Mouse (Mus musculus) lung, embryonic 16.5 days (tissue): ENCODE measurements at regions not wholly inside any gene's neighbourhood (a gene's known extent, or its start where the extent isn't known, plus 50 kb on each side); places are given as distances from the start of the nearest gene placed in this dataset.
"Not testable (repeated sequence)": the region's sequence is repeated elsewhere in the genome, so short reads cannot be mapped to it uniquely, and the experiment has no call there.

Experiments
- ATAC-seq: fragments of 200-750 bp; cut with Nextera tagmentation; 2 replicates; pipeline ENCODE4 v1.8.0; 2017; ENCODE audit warnings: low read depth, mild to moderate bottlenecking, moderate library complexity
- H3K27ac ChIP-seq: fragments of 300-500 bp; sonication (generic); 2 replicates; pipeline ENCODE4 v1.5.1; 2014; ENCODE audit warnings: mild to moderate bottlenecking, control low read depth, low read length
- H3K27me3 ChIP-seq: fragments of 300-500 bp; sonication (generic); 2 replicates; pipeline ENCODE4 v1.6.1; 2014; ENCODE audit warnings: low read depth, low read length, mixed read lengths; ENCODE audit not compliant: control insufficient read depth, insufficient read depth
- H3K36me3 ChIP-seq: fragments of 300-500 bp; sonication (generic); 2 replicates; pipeline ENCODE4 v1.6.1; 2014; ENCODE audit warnings: low read length; ENCODE audit not compliant: control insufficient read depth, insufficient read depth
- H3K4me1 ChIP-seq: fragments of 300-500 bp; sonication (generic); replicated peaks from 2 replicates; pipeline ENCODE4 v1.6.1; 2014; ENCODE audit warnings: low read length, mixed read lengths; ENCODE audit not compliant: control insufficient read depth, insufficient read depth
- H3K4me2 ChIP-seq: fragments of 300-500 bp; sonication (generic); 2 replicates; pipeline ENCODE4 v1.6.1; 2014; ENCODE audit warnings: low read depth, low read length, control low read depth
- H3K4me3 ChIP-seq: fragments of 300-500 bp; sonication (generic); 2 replicates; pipeline ENCODE4 v1.5.1; 2014; ENCODE audit warnings: mild to moderate bottlenecking, low read length, control low read depth
- H3K9ac ChIP-seq: fragments of 300-500 bp; sonication (generic); 2 replicates; pipeline ENCODE4 v1.6.1; 2014; ENCODE audit warnings: low read length, control low read depth
- H3K9me3 ChIP-seq: fragments of 300-500 bp; sonication (generic); 2 replicates; pipeline ENCODE4 v1.6.1; 2016; ENCODE audit warnings: low read length; ENCODE audit not compliant: control insufficient read depth
- WGBS: fragments of 180-500 bp; shearing (Covaris S2); extraction: QIAGEN DNeasy Blood & Tissue Kit; methylation state at CpG from one replicate; pipeline ENCODE4 v1.1.7; 2014; 5-methylcytosine and 5-hydroxymethylcytosine counted together

- no peak overlapping the region for H3K9ac ChIP-seq
- no peaks in the 10 kb centered on the region for H3K9me3 ChIP-seq
- WGBS, result 75% methylated on average over 3 of the region's 3 CpGs
- no peak overlapping the region for H3K4me3 ChIP-seq
- no peaks in the 10 kb centered on the region for H3K36me3 ChIP-seq
- no peak overlapping the region for H3K4me2 ChIP-seq
- no peak overlapping the region for H3K27ac ChIP-seq
- peaks cover 12% of the 10 kb centered on the region; the same call in 1 of the 2 replicates for H3K4me1 ChIP-seq
- no peak for ATAC-seq
- H3K27me3 ChIP-seq, result no peaks in the 10 kb centered on the region
Measured at GRCm38 (mm10) chr7:63997997-63998396, 59.3 kb upstream of the Klf13 start.

- no peaks in the 10 kb centered on the region for H3K9me3 ChIP-seq
- H3K27ac ChIP-seq, result no peak overlapping the region
- peaks cover 12% of the 10 kb centered on the region; the same call in 1 of the 2 replicates for H3K4me1 ChIP-seq
- no peaks in the 10 kb centered on the region for H3K36me3 ChIP-seq
- no peak overlapping the region for H3K4me2 ChIP-seq
- no peak overlapping the region for H3K4me3 ChIP-seq
- ATAC-seq, result no peak
- WGBS, result 79% methylated on average over 6 of the region's 6 CpGs
- H3K27me3 ChIP-seq, result no peaks in the 10 kb centered on the region
- no peak overlapping the region for H3K9ac ChIP-seq
Measured at GRCm38 (mm10) chr7:63996581-63997098, 57.9 kb upstream of the Klf13 start.

- 84% methylated on average over 3 of the region's 3 CpGs for WGBS
- ATAC-seq, result no peak
- H3K27ac ChIP-seq, result no peak overlapping the region
Measured at GRCm38 (mm10) chr7:63995255-63995980, 56.7 kb upstream of the Klf13 start.

GRCm38 (mm10) chr7:63994769-63995168 lies 56.1 kb upstream of the Klf13 start:
- not testable (repeated sequence) for H3K4me3 ChIP-seq, H3K4me1 ChIP-seq, H3K36me3 ChIP-seq, H3K9ac ChIP-seq, H3K4me2 ChIP-seq, ATAC-seq, H3K27me3 ChIP-seq, H3K9me3 ChIP-seq, H3K27ac ChIP-seq
- WGBS, result 71% methylated on average over 3 of the region's 3 CpGs

More at GRCm38 (mm10) chr7:63995255-63995980, 56.7 kb upstream of the Klf13 start:
- Histone ChIP-seq H3K4me2 (no peak overlapping the region), H3K4me3 (no peak overlapping the region), H3K9me3 (no peaks in the 10 kb centered on the region), H3K4me1 (peaks cover 12% of the 10 kb centered on the region; the same call in 1 of the 2 replicates), H3K36me3 (no peaks in the 10 kb centered on the region), H3K27me3 (no peaks in the 10 kb centered on the region), H3K9ac (no peak overlapping the region)

GRCm38 (mm10) chr7:63992155-63992554 lies 53.4 kb upstream of the Klf13 start:
- ATAC-seq, result no peak
- no peaks in the 10 kb centered on the region for H3K27me3 ChIP-seq
- no peaks in the 10 kb centered on the region for H3K4me1 ChIP-seq
- H3K36me3 ChIP-seq, result no peaks in the 10 kb centered on the region
- WGBS, result 93% methylated on average over 13 of the region's 13 CpGs
- no peak overlapping the region for H3K27ac ChIP-seq
- H3K4me3 ChIP-seq, result no peak overlapping the region
- H3K9ac ChIP-seq, result no peak overlapping the region
- no peaks in the 10 kb centered on the region for H3K9me3 ChIP-seq
- H3K4me2 ChIP-seq, result no peak overlapping the region

- no peak overlapping the region for H3K27ac ChIP-seq
- H3K4me1 ChIP-seq, result no peaks in the 10 kb centered on the region; the same call in 1 of the 2 replicates
- no peaks in the 10 kb centered on the region for H3K27me3 ChIP-seq
- ATAC-seq, result no peak
- no peak overlapping the region for H3K4me3 ChIP-seq
- H3K4me2 ChIP-seq, result no peak overlapping the region
- H3K9ac ChIP-seq, result no peak overlapping the region
- H3K9me3 ChIP-seq, result no peaks in the 10 kb centered on the region
- 86% methylated on average over 12 of the region's 12 CpGs for WGBS
- no peaks in the 10 kb centered on the region for H3K36me3 ChIP-seq
Measured at GRCm38 (mm10) chr7:63991085-63992010, 52.6 kb upstream of the Klf13 start.

- no peaks in the 10 kb centered on the region for H3K27me3 ChIP-seq
- no peak overlapping the region for H3K4me3 ChIP-seq
- no peak for ATAC-seq
- H3K4me1 ChIP-seq, result no peaks in the 10 kb centered on the region; the same call in 1 of the 2 replicates
- H3K4me2 ChIP-seq, result no peak overlapping the region
- H3K9ac ChIP-seq, result no peak overlapping the region
- H3K36me3 ChIP-seq, result no peaks in the 10 kb centered on the region
- H3K27ac ChIP-seq, result no peak overlapping the region
- H3K9me3 ChIP-seq, result no peaks in the 10 kb centered on the region
- 71% methylated on average over 8 of the region's 8 CpGs for WGBS
Measured at GRCm38 (mm10) chr7:63990312-63991028, 51.8 kb upstream of the Klf13 start.

- Histone ChIP-seq H3K9ac (no peak overlapping the region), H3K4me1 (no peaks in the 10 kb centered on the region; the same call in 1 of the 2 replicates), H3K9me3 (no peaks in the 10 kb centered on the region), H3K36me3 (no peaks in the 10 kb centered on the region), H3K4me2 (no peak overlapping the region), H3K27me3 (no peaks in the 10 kb centered on the region), H3K27ac (no peak overlapping the region), H3K4me3 (no peak overlapping the region)
- no peak for ATAC-seq
Measured at GRCm38 (mm10) chr7:63989736-63990135, 51.0 kb upstream of the Klf13 start.
